Mouse (Mus musculus) midbrain, embryonic 16.5 days (tissue): ENCODE results near the gene Sec16b. TPM values are rescaled to one million over a fixed set of nuclear protein-coding genes. Genes with fewer than 3 reads are reported as not detected.

Experiments
- ATAC-seq: fragments of 200-750 bp; cut with Nextera tagmentation; 2 replicates; pipeline ENCODE4 v1.8.0; 2017; ENCODE audit warnings: moderate TSS enrichment
- H3K27ac ChIP-seq: fragments of 300-500 bp; sonication (generic); 2 replicates; pipeline ENCODE4 v1.5.1; 2014; ENCODE audit warnings: mild to moderate bottlenecking, low read length, mixed read lengths
- H3K27me3 ChIP-seq: fragments of 300-500 bp; sonication (generic); 2 replicates; pipeline ENCODE4 v1.6.1; 2014; ENCODE audit warnings: low read depth, low read length, mixed read lengths; ENCODE audit not compliant: control insufficient read depth, insufficient read depth
- H3K36me3 ChIP-seq: fragments of 300-500 bp; sonication (generic); 2 replicates; pipeline ENCODE4 v1.6.1; 2014; ENCODE audit warnings: mild to moderate bottlenecking, low read length, moderate library complexity, mixed read lengths; ENCODE audit not compliant: control insufficient read depth, insufficient read depth
- H3K4me1 ChIP-seq: fragments of 300-500 bp; sonication (generic); 2 replicates; pipeline ENCODE4 v1.6.1; 2014; ENCODE audit warnings: mild to moderate bottlenecking, low read length, mixed read lengths; ENCODE audit not compliant: control insufficient read depth, insufficient read depth
- H3K4me2 ChIP-seq: fragments of 300-500 bp; sonication (generic); 2 replicates; pipeline ENCODE4 v1.6.1; 2014; ENCODE audit warnings: mild to moderate bottlenecking, low read length, mixed read lengths
- H3K4me3 ChIP-seq: fragments of 300-500 bp; sonication (generic); 2 replicates; pipeline ENCODE4 v1.5.1; 2014; ENCODE audit warnings: low read depth, mild to moderate bottlenecking, low read length, moderate library complexity, mixed read lengths
- H3K9ac ChIP-seq: fragments of 300-500 bp; sonication (generic); 2 replicates; pipeline ENCODE4 v1.6.1; 2014; ENCODE audit warnings: low read depth, low read length, mixed read lengths
- H3K9me3 ChIP-seq: fragments of 300-500 bp; sonication (generic); replicated peaks from 2 replicates; pipeline ENCODE4 v1.6.1; 2014; ENCODE audit warnings: mild to moderate bottlenecking, low read length, mixed read lengths; ENCODE audit not compliant: control insufficient read depth, poor library complexity, severe bottlenecking
- WGBS: fragments of 180-500 bp; shearing (Covaris S2); extraction: QIAGEN DNeasy Blood & Tissue Kit; methylation state at CpG from one replicate; pipeline ENCODE4 v1.1.7; 2014; 5-methylcytosine and 5-hydroxymethylcytosine counted together
- polyA plus RNA-seq: library from polyadenylated mRNA; unstranded; fragments of >200 nt; fragmentation: Nextera tagmentation; extraction: Ambion mirVana; gene quantifications from 2 replicates; pipeline ENCODE4 v1.2.1, GENCODE M21; 2015

Sec16b gene
- polyA plus RNA-seq, 1 experiment from 2014 or later: 0.36 TPM

- Histone ChIP-seq H3K27ac (no peak overlapping the region), H3K9me3 (no peaks in the 10 kb centered on the region), H3K4me2 (no peak overlapping the region), H3K4me3 (no peak overlapping the region), H3K27me3 (no peaks in the 10 kb centered on the region), H3K9ac (no peak overlapping the region), H3K4me1 (peaks cover 3% of the 10 kb centered on the region; the same call in 1 of the 2 replicates), H3K36me3 (no peaks in the 10 kb centered on the region)
- WGBS: 73% methylated on average over 2 of the region's 2 CpGs
- ATAC-seq: no peak
Measured at GRCm38 (mm10) chr1:157519396-157519795, 12.9 kb downstream of the Sec16b start.

GRCm38 (mm10) chr1:157522322-157522721, 15.8 kb downstream of the Sec16b start:
- Histone ChIP-seq H3K27ac (no peak overlapping the region), H3K36me3 (no peaks in the 10 kb centered on the region), H3K4me2 (no peak overlapping the region), H3K4me1 (peaks cover 3% of the 10 kb centered on the region; the same call in 1 of the 2 replicates), H3K9me3 (no peaks in the 10 kb centered on the region), H3K4me3 (no peak overlapping the region), H3K9ac (no peak overlapping the region), H3K27me3 (no peaks in the 10 kb centered on the region)
- WGBS: 93% methylated on average over 5 of the region's 5 CpGs
- no peak for ATAC-seq

GRCm38 (mm10) chr1:157524775-157525174, 18.2 kb downstream of the Sec16b start:
- no peak overlapping the region for H3K4me2 ChIP-seq
- no peak overlapping the region for H3K9ac ChIP-seq
- whole genome bisulfite sequencing: 80% methylated on average over 7 of the region's 7 CpGs
- H3K36me3 ChIP-seq: no peaks in the 10 kb centered on the region
- no peak overlapping the region for H3K4me3 ChIP-seq
- no peak for ATAC-seq
- no peaks in the 10 kb centered on the region for H3K4me1 ChIP-seq
- no peaks in the 10 kb centered on the region for H3K27me3 ChIP-seq
- no peaks in the 10 kb centered on the region for H3K9me3 ChIP-seq
- H3K27ac ChIP-seq: no peak overlapping the region

- no peaks in the 10 kb centered on the region for H3K9me3 ChIP-seq
- 91% methylated on average over 16 of the region's 16 CpGs for WGBS
- ATAC-seq: no peak
- no peaks in the 10 kb centered on the region for H3K4me1 ChIP-seq
- no peaks in the 10 kb centered on the region for H3K36me3 ChIP-seq
- H3K9ac ChIP-seq: no peak overlapping the region
- H3K27me3 ChIP-seq: no peaks in the 10 kb centered on the region
- no peak overlapping the region for H3K4me2 ChIP-seq
- no peak overlapping the region for H3K27ac ChIP-seq
- no peak overlapping the region for H3K4me3 ChIP-seq
Measured at GRCm38 (mm10) chr1:157525692-157526354, 19.3 kb downstream of the Sec16b start.

GRCm38 (mm10) chr1:157526625-157527024, 20.1 kb downstream of the Sec16b start:
- Histone ChIP-seq H3K4me1 (no peaks in the 10 kb centered on the region), H3K4me3 (no peak overlapping the region), H3K9ac (no peak overlapping the region), H3K36me3 (no peaks in the 10 kb centered on the region), H3K9me3 (no peaks in the 10 kb centered on the region), H3K27me3 (no peaks in the 10 kb centered on the region), H3K4me2 (no peak overlapping the region), H3K27ac (no peak overlapping the region)
- 65% methylated on average over 5 of the region's 5 CpGs for WGBS
- ATAC-seq: no peak

- Histone ChIP-seq H3K9me3 (no peaks in the 10 kb centered on the region), H3K4me2 (no peak overlapping the region), H3K27ac (no peak overlapping the region), H3K9ac (no peak overlapping the region), H3K27me3 (no peaks in the 10 kb centered on the region), H3K4me3 (no peak overlapping the region), H3K4me1 (no peaks in the 10 kb centered on the region), H3K36me3 (no peaks in the 10 kb centered on the region)
- WGBS: 55% methylated on average over 8 of the region's 8 CpGs
- ATAC-seq: no peak
Measured at GRCm38 (mm10) chr1:157532826-157533460, 26.4 kb downstream of the Sec16b start.

GRCm38 (mm10) chr1:157535571-157535970, 29.0 kb downstream of the Sec16b start:
- Histone ChIP-seq H3K36me3 (no peaks in the 10 kb centered on the region), H3K4me3 (no peak overlapping the region), H3K4me1 (no peaks in the 10 kb centered on the region), H3K27me3 (no peaks in the 10 kb centered on the region), H3K27ac (no peak overlapping the region), H3K9me3 (no peaks in the 10 kb centered on the region), H3K9ac (no peak overlapping the region), H3K4me2 (no peak overlapping the region)
- 88% methylated on average over 1 of the region's 1 CpGs for WGBS
- ATAC-seq: no peak

GRCm38 (mm10) chr1:157536471-157536870, 29.9 kb downstream of the Sec16b start:
- no peaks in the 10 kb centered on the region for H3K9me3 ChIP-seq
- H3K27me3 ChIP-seq: no peaks in the 10 kb centered on the region
- no peaks in the 10 kb centered on the region for H3K36me3 ChIP-seq
- 8% methylated on average over 6 of the region's 6 CpGs for WGBS
- ATAC-seq: peak; percentile 54
- no peak overlapping the region for H3K4me2 ChIP-seq
- no peaks in the 10 kb centered on the region for H3K4me1 ChIP-seq
- no peak overlapping the region for H3K4me3 ChIP-seq
- H3K9ac ChIP-seq: no peak overlapping the region
- H3K27ac ChIP-seq: no peak overlapping the region

- no peak overlapping the region for H3K9ac ChIP-seq
- WGBS: 84% methylated on average over 5 of the region's 5 CpGs
- ATAC-seq: 0 out of 2 replicates have a peak, but pooled peaks have one; percentile 20
- H3K4me1 ChIP-seq: 0 out of 2 replicates have a peak, but pooled peaks cover 2% of the 10 kb centered on the region
- H3K27ac ChIP-seq: no peak overlapping the region
- H3K4me2 ChIP-seq: no peak overlapping the region
- no peak overlapping the region for H3K4me3 ChIP-seq
- no peaks in the 10 kb centered on the region for H3K9me3 ChIP-seq
- no peaks in the 10 kb centered on the region for H3K27me3 ChIP-seq
- no peaks in the 10 kb centered on the region for H3K36me3 ChIP-seq
Measured at GRCm38 (mm10) chr1:157537636-157538035, 31.1 kb downstream of the Sec16b start.
